Mouse (Mus musculus) lung, embryonic 16.5 days (tissue): ENCODE measurements at regions not wholly inside any gene's neighbourhood (a gene's known extent, or its start where the extent isn't known, plus 50 kb on each side); places are given as distances from the start of the nearest gene placed in this dataset.

Experiments used
- ATAC-seq: fragments of 200-750 bp; cut with Nextera tagmentation; 2 replicates; pipeline ENCODE4 v1.8.0; 2017; ENCODE audit warnings: low read depth, mild to moderate bottlenecking, moderate library complexity
- H3K27ac ChIP-seq: fragments of 300-500 bp; sonication (generic); 2 replicates; pipeline ENCODE4 v1.5.1; 2014; ENCODE audit warnings: mild to moderate bottlenecking, control low read depth, low read length
- H3K27me3 ChIP-seq: fragments of 300-500 bp; sonication (generic); 2 replicates; pipeline ENCODE4 v1.6.1; 2014; ENCODE audit warnings: low read depth, low read length, mixed read lengths; ENCODE audit not compliant: control insufficient read depth, insufficient read depth
- H3K36me3 ChIP-seq: fragments of 300-500 bp; sonication (generic); 2 replicates; pipeline ENCODE4 v1.6.1; 2014; ENCODE audit warnings: low read length; ENCODE audit not compliant: control insufficient read depth, insufficient read depth
- H3K4me1 ChIP-seq: fragments of 300-500 bp; sonication (generic); replicated peaks from 2 replicates; pipeline ENCODE4 v1.6.1; 2014; ENCODE audit warnings: low read length, mixed read lengths; ENCODE audit not compliant: control insufficient read depth, insufficient read depth
- H3K4me2 ChIP-seq: fragments of 300-500 bp; sonication (generic); 2 replicates; pipeline ENCODE4 v1.6.1; 2014; ENCODE audit warnings: low read depth, low read length, control low read depth
- H3K4me3 ChIP-seq: fragments of 300-500 bp; sonication (generic); 2 replicates; pipeline ENCODE4 v1.5.1; 2014; ENCODE audit warnings: mild to moderate bottlenecking, low read length, control low read depth
- H3K9ac ChIP-seq: fragments of 300-500 bp; sonication (generic); 2 replicates; pipeline ENCODE4 v1.6.1; 2014; ENCODE audit warnings: low read length, control low read depth
- H3K9me3 ChIP-seq: fragments of 300-500 bp; sonication (generic); 2 replicates; pipeline ENCODE4 v1.6.1; 2016; ENCODE audit warnings: low read length; ENCODE audit not compliant: control insufficient read depth
- WGBS: fragments of 180-500 bp; shearing (Covaris S2); extraction: QIAGEN DNeasy Blood & Tissue Kit; methylation state at CpG from one replicate; pipeline ENCODE4 v1.1.7; 2014; 5-methylcytosine and 5-hydroxymethylcytosine counted together

DNA sequence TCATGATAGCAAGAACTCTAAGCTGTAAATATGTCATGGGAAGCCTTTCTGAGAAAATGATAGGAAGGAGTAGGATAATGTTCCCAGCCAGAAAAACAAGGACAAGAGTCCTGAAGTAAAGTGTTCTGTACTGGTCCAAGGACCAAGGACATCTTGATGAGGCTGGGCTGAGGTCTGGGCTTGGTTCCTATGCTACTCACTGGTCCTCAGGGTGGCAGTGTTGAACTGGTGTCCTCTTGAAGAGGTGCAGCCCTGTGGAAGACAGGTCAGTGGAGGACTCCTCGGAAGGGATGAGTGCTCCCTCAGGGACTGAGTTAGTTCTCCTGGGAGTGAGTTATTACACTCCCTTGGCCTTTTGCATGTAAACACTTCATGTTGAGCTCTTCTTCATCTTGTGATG is 312.5 kb upstream of the Mmadhc start:
- WGBS, result 41% methylated on average over 1 of the region's 1 CpGs
- ATAC-seq, result peak; percentile 56; the same call in 1 of the 2 replicates
- H3K4me3 ChIP-seq, result no peak overlapping the region
- H3K9me3 ChIP-seq, result no peaks in the 10 kb centered on the region
- no peak overlapping the region for H3K4me2 ChIP-seq
- H3K36me3 ChIP-seq, result no peaks in the 10 kb centered on the region
- H3K27me3 ChIP-seq, result no peaks in the 10 kb centered on the region
- H3K27ac ChIP-seq, result no peak overlapping the region
- 0 out of 2 replicates have a peak, but pooled peaks cover 4% of the 10 kb centered on the region for H3K4me1 ChIP-seq
- no peak overlapping the region for H3K9ac ChIP-seq

DNA sequence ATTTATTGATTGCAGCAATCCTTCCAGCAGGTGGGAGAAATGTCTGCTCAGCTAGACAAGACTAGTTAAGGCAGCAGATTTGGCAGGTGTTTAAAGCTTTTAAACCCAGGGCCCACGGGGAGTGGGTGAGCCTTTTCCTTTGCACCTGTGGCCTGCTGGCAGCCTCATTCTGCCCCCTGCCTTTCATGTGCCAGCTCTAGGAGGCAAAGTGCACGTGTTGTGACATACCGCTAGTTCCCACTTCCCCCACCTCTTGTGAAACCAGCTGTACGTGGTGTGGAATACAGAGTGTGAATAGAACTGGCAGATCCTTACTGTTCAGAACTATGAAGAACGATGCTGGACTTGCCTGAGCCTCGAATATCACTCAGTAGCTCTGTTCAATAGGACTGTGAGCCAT is 292.6 kb upstream of the Mmadhc start:
- no peak overlapping the region for H3K9ac ChIP-seq
- H3K27me3 ChIP-seq, result no peaks in the 10 kb centered on the region
- 47% methylated on average over 6 of the region's 6 CpGs for WGBS
- ATAC-seq, result 0 out of 2 replicates have a peak, but pooled peaks have one; percentile 28
- no peaks in the 10 kb centered on the region for H3K9me3 ChIP-seq
- no peaks in the 10 kb centered on the region for H3K36me3 ChIP-seq
- no peak overlapping the region for H3K4me3 ChIP-seq
- no peak overlapping the region for H3K4me2 ChIP-seq
- no peaks in the 10 kb centered on the region for H3K4me1 ChIP-seq
- no peak overlapping the region for H3K27ac ChIP-seq

DNA sequence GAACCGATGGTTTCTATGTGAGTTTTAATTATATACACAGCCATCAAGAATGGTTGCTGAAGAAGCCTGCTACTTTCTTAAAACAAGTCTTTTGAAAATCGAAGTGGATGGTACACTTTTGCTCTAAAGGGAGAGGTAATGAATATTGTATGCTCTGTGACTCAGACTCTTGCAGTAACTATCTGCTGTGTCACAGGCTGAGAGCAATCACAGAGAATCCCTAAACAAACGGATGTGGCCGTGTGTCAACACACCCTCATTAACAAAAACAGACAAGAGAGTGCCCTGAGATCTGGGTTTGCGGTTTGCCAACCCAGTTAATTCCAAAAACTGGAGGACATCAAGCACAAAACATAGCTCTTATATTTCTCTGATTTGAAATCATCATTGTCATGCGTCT is 292.1 kb upstream of the Mmadhc start:
- H3K27ac ChIP-seq, result no peak overlapping the region
- WGBS, result 53% methylated on average over 6 of the region's 6 CpGs

DNA sequence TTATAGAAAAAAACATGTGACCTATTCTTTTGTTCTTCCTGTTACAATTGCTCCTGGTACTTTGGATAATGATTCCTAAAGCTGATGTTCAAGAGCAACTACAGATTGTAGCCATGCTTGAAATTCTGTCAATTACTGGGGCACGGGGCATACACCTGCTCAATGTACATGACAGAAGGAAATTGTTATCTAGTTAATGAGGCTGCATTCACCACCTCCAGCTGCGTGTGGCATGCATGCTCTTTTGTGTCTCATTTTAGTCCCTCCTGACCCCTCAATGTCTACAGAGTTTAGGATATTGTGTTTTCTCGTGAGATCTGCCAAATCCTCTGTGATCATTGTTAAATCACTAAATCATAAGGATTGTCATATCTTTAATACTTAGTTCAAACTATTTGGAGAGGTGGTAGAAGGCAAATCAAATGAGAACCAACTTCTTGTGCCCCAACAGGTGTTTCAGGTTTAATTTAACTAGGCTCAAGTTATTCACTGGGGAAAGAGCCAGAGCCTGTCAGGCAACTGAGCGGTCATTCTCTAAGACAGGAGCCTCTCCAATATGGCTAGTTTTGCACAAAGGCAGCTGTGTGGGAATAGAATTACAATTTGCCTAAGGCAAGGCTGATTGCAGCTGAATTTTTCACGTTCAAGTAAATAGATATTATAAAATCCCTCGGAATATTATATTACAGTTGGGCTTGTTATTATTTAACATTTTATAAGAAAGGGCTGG is 289.9 kb upstream of the Mmadhc start:
- H3K4me2 ChIP-seq, result no peak overlapping the region
- H3K27me3 ChIP-seq, result no peaks in the 10 kb centered on the region
- ATAC-seq, result no peak
- WGBS, result 68% methylated on average over 6 of the region's 6 CpGs
- no peak overlapping the region for H3K4me3 ChIP-seq
- no peak overlapping the region for H3K27ac ChIP-seq
- no peaks in the 10 kb centered on the region for H3K4me1 ChIP-seq
- no peaks in the 10 kb centered on the region for H3K9me3 ChIP-seq
- H3K9ac ChIP-seq, result no peak overlapping the region
- no peaks in the 10 kb centered on the region for H3K36me3 ChIP-seq

More for the DNA sequence above, 292.1 kb upstream of the Mmadhc start:
- Histone ChIP-seq H3K36me3 (no peaks in the 10 kb centered on the region), H3K4me3 (no peak overlapping the region), H3K27me3 (no peaks in the 10 kb centered on the region), H3K9ac (no peak overlapping the region), H3K9me3 (no peaks in the 10 kb centered on the region), H3K4me1 (no peaks in the 10 kb centered on the region), H3K4me2 (no peak overlapping the region)
- ATAC-seq, result no peak

DNA sequence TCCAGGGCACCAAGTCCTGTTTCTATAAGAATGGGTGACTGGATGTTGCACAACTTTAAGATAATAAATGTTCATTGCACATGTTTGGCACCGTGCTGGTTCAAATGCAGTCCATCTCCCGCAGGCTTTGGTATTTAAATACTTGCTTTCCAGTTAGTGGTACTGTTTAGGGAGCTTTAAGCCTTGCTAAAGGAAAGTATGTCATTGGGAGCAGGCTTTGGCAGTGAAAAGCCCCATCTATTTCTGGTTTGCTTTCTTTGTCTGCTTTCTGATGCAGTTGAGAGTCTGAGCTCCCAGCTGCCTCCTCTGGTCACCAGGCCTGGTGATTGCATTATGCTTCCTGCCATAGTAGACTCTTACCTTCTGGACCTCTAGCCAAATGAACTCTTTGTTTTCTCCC is 283.0 kb upstream of the Mmadhc start:
- no peak overlapping the region for H3K4me2 ChIP-seq
- no peaks in the 10 kb centered on the region for H3K36me3 ChIP-seq
- no peaks in the 10 kb centered on the region for H3K27me3 ChIP-seq
- ATAC-seq, result no peak; the same call in 1 of the 2 replicates
- 0 out of 2 replicates have a peak, but pooled peaks cover 2% of the 10 kb centered on the region for H3K4me1 ChIP-seq
- H3K27ac ChIP-seq, result peak overlapping the region; percentile 24; the same call in 1 of the 2 replicates
- WGBS, result 37% methylated on average over 2 of the region's 2 CpGs
- H3K4me3 ChIP-seq, result no peak overlapping the region
- H3K9me3 ChIP-seq, result no peaks in the 10 kb centered on the region
- no peak overlapping the region for H3K9ac ChIP-seq

DNA sequence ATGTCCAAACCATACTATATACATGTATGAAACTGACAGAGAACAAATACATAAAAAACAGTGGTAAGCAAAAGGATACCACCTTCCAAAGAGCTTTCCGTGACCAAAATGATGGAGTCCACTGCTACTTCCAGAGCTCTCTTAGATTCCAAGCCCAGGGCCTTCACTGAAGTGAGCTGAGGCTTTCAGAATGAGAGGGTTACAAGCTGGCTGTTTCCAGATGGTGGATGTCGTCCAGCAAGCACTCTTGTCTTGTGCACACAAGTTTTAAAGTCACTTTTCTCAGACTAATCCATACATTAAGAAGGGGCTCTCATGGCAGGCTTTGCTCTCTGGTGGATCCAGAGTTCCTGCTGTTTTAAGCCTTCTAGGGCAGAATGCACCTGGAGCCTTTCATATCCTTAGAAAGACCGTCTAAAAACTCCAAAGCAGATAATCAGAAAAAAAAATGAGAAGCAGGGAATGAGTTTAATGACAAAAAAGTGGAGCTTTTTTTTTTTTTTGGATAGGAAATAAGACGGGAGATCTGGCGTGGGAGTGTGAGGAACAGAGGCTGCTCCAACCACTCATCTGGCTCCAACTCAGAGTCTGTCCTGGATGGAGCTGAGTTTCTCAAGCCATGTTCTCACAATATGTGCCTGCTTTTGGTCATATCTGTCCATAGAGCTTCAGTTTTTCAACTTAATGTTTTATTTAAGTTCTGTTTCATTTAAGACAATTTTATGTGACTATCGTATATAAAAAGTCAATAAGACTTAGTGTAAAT is 281.9 kb upstream of the Mmadhc start:
- 59% methylated on average over 6 of the region's 6 CpGs for WGBS
- peak; percentile 68 for ATAC-seq

DNA sequence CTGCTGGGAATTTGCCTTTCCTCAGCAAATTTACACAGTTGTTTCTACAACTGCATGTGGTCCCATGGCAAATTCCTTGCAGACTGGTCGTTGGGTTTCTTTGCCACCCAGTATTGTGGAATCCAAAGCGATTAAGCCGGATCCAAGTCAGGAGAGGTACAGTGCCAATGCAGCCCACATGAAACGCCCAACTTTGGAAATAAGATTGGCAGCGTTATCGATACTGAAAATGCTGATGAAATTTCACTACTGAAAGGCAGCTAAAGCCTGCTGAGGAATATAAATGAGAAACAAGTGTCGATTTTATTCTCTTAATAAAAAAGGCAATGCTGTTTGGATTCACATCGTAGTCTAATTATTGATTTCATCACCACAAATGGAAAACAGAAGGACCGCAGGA is 281.1 kb upstream of the Mmadhc start:
- Histone ChIP-seq H3K9me3 (no peaks in the 10 kb centered on the region), H3K4me3 (no peak overlapping the region), H3K4me1 (peaks cover 2% of the 10 kb centered on the region; the same call in 1 of the 2 replicates), H3K27me3 (no peaks in the 10 kb centered on the region), H3K9ac (no peak overlapping the region), H3K27ac (no peak overlapping the region; the same call in 1 of the 2 replicates), H3K4me2 (no peak overlapping the region), H3K36me3 (no peaks in the 10 kb centered on the region)
- ATAC-seq, result no peak
- WGBS, result 86% methylated on average over 9 of the region's 9 CpGs

More for the DNA sequence above, 281.9 kb upstream of the Mmadhc start:
- H3K27ac ChIP-seq, result peak overlapping the region; percentile 9; the same call in 1 of the 2 replicates
- no peak overlapping the region for H3K9ac ChIP-seq
- no peaks in the 10 kb centered on the region for H3K9me3 ChIP-seq
- no peak overlapping the region for H3K4me2 ChIP-seq
- H3K36me3 ChIP-seq, result no peaks in the 10 kb centered on the region
- H3K4me3 ChIP-seq, result no peak overlapping the region
- 0 out of 2 replicates have a peak, but pooled peaks cover 2% of the 10 kb centered on the region for H3K4me1 ChIP-seq
- no peaks in the 10 kb centered on the region for H3K27me3 ChIP-seq

DNA sequence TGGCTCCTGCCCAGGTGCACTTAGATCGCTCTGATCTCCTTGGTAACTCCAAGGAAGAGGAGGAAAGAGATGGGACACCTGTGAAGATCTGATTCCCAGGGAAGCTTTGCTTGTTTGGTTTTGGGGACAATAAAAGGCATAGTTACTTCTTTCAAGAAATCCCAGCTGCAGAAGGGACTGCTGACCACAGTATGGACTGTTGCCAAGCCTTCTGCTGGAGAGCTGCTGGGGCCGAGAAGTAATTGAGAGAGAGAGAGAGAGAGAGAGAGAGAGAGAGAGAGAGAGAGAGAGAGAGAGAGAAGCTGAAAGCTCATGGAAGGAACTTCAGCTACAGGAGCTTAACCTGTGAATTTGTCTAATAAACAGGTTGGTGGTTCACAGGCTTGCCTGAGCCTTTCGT is 276.9 kb upstream of the Mmadhc start:
- Histone ChIP-seq H3K4me3 (no peak overlapping the region), H3K27me3 (no peaks in the 10 kb centered on the region), H3K9me3 (no peaks in the 10 kb centered on the region), H3K4me1 (no peaks in the 10 kb centered on the region; the same call in 1 of the 2 replicates), H3K4me2 (no peak overlapping the region), H3K9ac (no peak overlapping the region), H3K27ac (no peak overlapping the region), H3K36me3 (no peaks in the 10 kb centered on the region)
- peak; percentile 65 for ATAC-seq
- WGBS, result 27% methylated on average over 3 of the region's 3 CpGs

DNA sequence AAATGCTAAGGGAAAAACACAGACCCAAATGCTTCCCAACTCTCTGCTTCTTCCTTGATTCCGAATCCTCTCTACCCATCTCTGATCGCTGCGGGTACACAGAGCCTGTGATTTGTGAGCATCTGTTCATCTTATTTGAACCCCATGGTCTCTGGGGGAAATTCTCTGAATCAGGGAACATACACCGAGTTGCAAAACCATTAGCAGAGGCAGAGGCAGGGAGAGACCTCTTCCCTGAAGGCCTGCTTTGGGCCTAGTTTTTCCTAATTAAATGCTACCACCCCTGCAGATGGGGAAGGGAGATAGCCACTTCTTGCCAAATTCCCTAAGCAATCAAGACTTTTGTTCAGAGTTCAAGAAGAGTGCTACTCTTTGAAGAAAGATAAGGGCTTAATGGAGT is 274.4 kb upstream of the Mmadhc start:
- no peak overlapping the region for H3K9ac ChIP-seq
- H3K4me2 ChIP-seq, result no peak overlapping the region
- no peak overlapping the region for H3K27ac ChIP-seq
- no peak overlapping the region for H3K4me3 ChIP-seq
- H3K4me1 ChIP-seq, result no peaks in the 10 kb centered on the region; the same call in 1 of the 2 replicates
- H3K36me3 ChIP-seq, result no peaks in the 10 kb centered on the region
- WGBS, result 84% methylated on average over 4 of the region's 4 CpGs
- H3K9me3 ChIP-seq, result no peaks in the 10 kb centered on the region
- ATAC-seq, result no peak
- no peaks in the 10 kb centered on the region for H3K27me3 ChIP-seq
